ENCODE assay signal across 9 mouse cellular contexts in genomic region chr2:155540822-155541458, GRCm38 (mm10). TPM values are rescaled to one million over a fixed set of nuclear protein-coding genes. Genes with fewer than 3 reads are reported as not detected.
DNase-seq lines count a peak whose midpoint lies in the region; ATAC-seq and TF ChIP-seq lines count a peak whose summit lies in the region.
"Had no signal": no experiment of that assay in that cellular context is flagged by ENCODE, and none has a peak within 500 bp of the region (broad histone marks: within the 10 kb centered on the region; RNA-seq: fewer than 3 reads in every experiment).

No protein-coding gene starts in this region.

- H3K4me3 ChIP-seq in lung, embryonic 16.5 days (ENCODE audit: low read length), result no peak overlapping the region
- no peak overlapping the region for H3K4me3 ChIP-seq in lung, adult 2 months (replicated peaks; ENCODE audit: extremely low read depth, low read depth, low read length)
- H3K4me3 ChIP-seq in heart, embryonic 10.5 days, result no peak overlapping the region
- no peak overlapping the region for H3K4me3 ChIP-seq in olfactory bulb, adult 2 months (ENCODE audit: insufficient read depth, low read depth, low read length)
- H3K4me3 ChIP-seq in hindbrain, embryonic 14.5 days (replicated peaks; ENCODE audit: low read length), result no peak overlapping the region
- H3K4me3 ChIP-seq: neural tube, embryonic 13.5 days had no signal

- H3K4me2 ChIP-seq in lung, embryonic 16.5 days (ENCODE audit: low read depth, low read length), result no peak overlapping the region
- H3K4me2 ChIP-seq in hindbrain, embryonic 14.5 days (replicated peaks), result no peak overlapping the region
- H3K4me2 ChIP-seq: neural tube, embryonic 13.5 days had no signal

- no peak for TF ChIP-seq CTCF in lung, adult 2 months (IDR thresholded peaks at IDR 0.05; ENCODE audit: insufficient read depth, low read length)
- TF ChIP-seq CTCF in olfactory bulb, adult 2 months (IDR thresholded peaks at IDR 0.05; ENCODE audit: insufficient read depth, low read depth, low read length), result no peak

- WGBS in lung, embryonic 16.5 days, result 39% methylated on average over 6 of the region's 6 CpGs
- WGBS in lung, adult 2 months, result 30% methylated on average over 6 of the region's 6 CpGs
- 54% methylated on average over 6 of the region's 6 CpGs for WGBS in heart, embryonic 10.5 days
- WGBS in olfactory bulb, adult 2 months, result 40% methylated on average over 6 of the region's 6 CpGs
- 66% methylated on average over 6 of the region's 6 CpGs for WGBS in hindbrain, embryonic 14.5 days

- no peaks in the 10 kb centered on the region for H3K27me3 ChIP-seq in lung, embryonic 16.5 days (ENCODE audit: control insufficient read depth, insufficient read depth, low read depth, low read length)
- H3K27me3 ChIP-seq in heart, embryonic 10.5 days (ENCODE audit: insufficient read depth, poor library complexity, severe bottlenecking), result 0 out of 2 replicates have a peak, but pooled peaks cover 5% of the 10 kb centered on the region
- no peaks in the 10 kb centered on the region for H3K27me3 ChIP-seq in hindbrain, embryonic 14.5 days (ENCODE audit: control insufficient read depth, insufficient read depth, low read length)
- H3K27me3 ChIP-seq: neural tube, embryonic 13.5 days had no signal

- H3K4me1 ChIP-seq in lung, embryonic 16.5 days (replicated peaks; ENCODE audit: control insufficient read depth, insufficient read depth, low read length), result 0 out of 2 replicates have a peak, but pooled peaks cover 5% of the 10 kb centered on the region
- H3K4me1 ChIP-seq in lung, adult 2 months (ENCODE audit: control insufficient read depth, insufficient read depth, low read length), result no peaks in the 10 kb centered on the region
- peaks cover 8% of the 10 kb centered on the region; the same call in 1 of the 2 replicates for H3K4me1 ChIP-seq in heart, embryonic 10.5 days
- no peaks in the 10 kb centered on the region for H3K4me1 ChIP-seq in olfactory bulb, adult 2 months (ENCODE audit: control insufficient read depth, insufficient read depth, low read length)
- H3K4me1 ChIP-seq in hindbrain, embryonic 14.5 days (replicated peaks; ENCODE audit: control insufficient read depth, insufficient read depth, low read length), result no peaks in the 10 kb centered on the region
- H3K4me1 ChIP-seq: neural tube, embryonic 13.5 days had no signal

- H3K27ac ChIP-seq in lung, embryonic 16.5 days (ENCODE audit: low read length), result no peak overlapping the region
- H3K27ac ChIP-seq in heart, embryonic 10.5 days, result peak overlapping the region; percentile 69; the same call in 1 of the 2 replicates
- 0 out of 2 replicates have a peak overlapping the region, but pooled peaks have one; percentile 25 for H3K27ac ChIP-seq in olfactory bulb, adult 2 months (ENCODE audit: insufficient read depth, low read depth, low read length)
- no peak overlapping the region for H3K27ac ChIP-seq in hindbrain, embryonic 14.5 days
- H3K27ac ChIP-seq: neural tube, embryonic 13.5 days had no signal

- no peak for TF ChIP-seq POLR2A in lung, adult 2 months (IDR thresholded peaks at IDR 0.05; ENCODE audit: borderline replicate concordance, extremely low read depth, low read depth, low read length)
- no peak for TF ChIP-seq POLR2A in olfactory bulb, adult 2 months (IDR thresholded peaks at IDR 0.05; ENCODE audit: insufficient read depth, low read depth, low read length)

- no peaks in the 10 kb centered on the region for H3K9me3 ChIP-seq in lung, embryonic 16.5 days (ENCODE audit: control insufficient read depth, low read length)
- H3K9me3 ChIP-seq in heart, embryonic 10.5 days, result no peaks in the 10 kb centered on the region
- H3K9me3 ChIP-seq in hindbrain, embryonic 14.5 days (ENCODE audit: control insufficient read depth, low read length), result no peaks in the 10 kb centered on the region
- H3K9me3 ChIP-seq: neural tube, embryonic 13.5 days had no signal

- no peak for DNase-seq in lung, adult 2 months
- peak; percentile 55 for DNase-seq in cerebellum, adult 11-12 months
- no peak for DNase-seq in heart, embryonic 10.5 days (ENCODE audit: low spot score)
- DNase-seq in testis, postnatal 10 days (ENCODE audit: low spot score), result no peak
- DNase-seq in hindbrain, embryonic 14.5 days (ENCODE audit: low spot score), result no peak

- no peaks in the 10 kb centered on the region for H3K36me3 ChIP-seq in lung, embryonic 16.5 days (ENCODE audit: control insufficient read depth, insufficient read depth, low read length)
- no peaks in the 10 kb centered on the region for H3K36me3 ChIP-seq in heart, embryonic 10.5 days
- H3K36me3 ChIP-seq in hindbrain, embryonic 14.5 days (replicated peaks; ENCODE audit: control insufficient read depth, insufficient read depth), result no peaks in the 10 kb centered on the region
- H3K36me3 ChIP-seq: neural tube, embryonic 13.5 days had no signal

- H3K9ac ChIP-seq in lung, embryonic 16.5 days (ENCODE audit: low read length), result no peak overlapping the region
- no peak overlapping the region for H3K9ac ChIP-seq in hindbrain, embryonic 14.5 days
- H3K9ac ChIP-seq: neural tube, embryonic 13.5 days had no signal

- peak; percentile 49 for ATAC-seq in lung, embryonic 16.5 days (ENCODE audit: low read depth)
- ATAC-seq in activated CD4-positive, CD25-positive, alpha-beta regulatory T cell, adult 4 months, result no peak
- ATAC-seq in hindbrain, embryonic 14.5 days (ENCODE audit: low FRiP score), result no peak

RNA-seq across cellular contexts. Expression of gene Ggt7, which starts 22.9 kb away (rescaled TPM):
- 3.5 TPM in 2 replicates for polyA plus RNA-seq in lung, embryonic 16.5 days (2015; fragmentation: Nextera tagmentation; extraction: Ambion mirVana)
- 8.0 and 8.3 TPM in 2 replicates for polyA plus RNA-seq in lung, adult 2 months (2012; rRNA removed)
- polyA plus RNA-seq in heart, embryonic 10.5 days (2016; fragmentation: Nextera tagmentation; extraction: Ambion mirVana), result 3.1 and 3.9 TPM in 2 replicates
- polyA plus RNA-seq in olfactory bulb, adult 2 months (2012; ENCODE audit: insufficient read depth, insufficient read length, low replicate concordance, missing spikeins), result not detected in 2 replicates
- polyA plus RNA-seq in activated CD4-positive, CD25-positive, alpha-beta regulatory T cell, adult 4 months (2017; shearing (Covaris generic)), result 1 to 10 TPM; 4.6 to 8.2 TPM
- polyA plus RNA-seq in hindbrain, embryonic 14.5 days (2014; fragmentation: Nextera tagmentation; extraction: Ambion mirVana), result 39.9 and 48.5 TPM in 2 replicates

RNA-seq across cellular contexts. Expression of gene Acss2, which starts 23.2 kb away (rescaled TPM):
- 11.0 and 13.6 TPM in 2 replicates for polyA plus RNA-seq in lung, embryonic 16.5 days (2015; fragmentation: Nextera tagmentation; extraction: Ambion mirVana)
- polyA plus RNA-seq in lung, adult 2 months (2012; rRNA removed), result 29.7 and 52.6 TPM in 2 replicates
- polyA plus RNA-seq in heart, embryonic 10.5 days (2016; fragmentation: Nextera tagmentation; extraction: Ambion mirVana), result 8.9 and 12.9 TPM in 2 replicates
- not detected in 2 replicates for polyA plus RNA-seq in olfactory bulb, adult 2 months (2012; ENCODE audit: insufficient read depth, insufficient read length, low replicate concordance, missing spikeins)
- polyA plus RNA-seq in activated CD4-positive, CD25-positive, alpha-beta regulatory T cell, adult 4 months (2017; shearing (Covaris generic)), result 10 to 100 TPM; 13.9 to 16.4 TPM
- 25.3 and 28.5 TPM in 2 replicates for polyA plus RNA-seq in hindbrain, embryonic 14.5 days (2014; fragmentation: Nextera tagmentation; extraction: Ambion mirVana)

RNA-seq across cellular contexts. Expression of gene Gss, which starts 51.7 kb away (rescaled TPM):
- 27.7 and 32.0 TPM in 2 replicates for polyA plus RNA-seq in lung, embryonic 16.5 days (2015; fragmentation: Nextera tagmentation; extraction: Ambion mirVana)
- 32.7 and 35.4 TPM in 2 replicates for polyA plus RNA-seq in lung, adult 2 months (2012; rRNA removed)
- 24.2 and 29.1 TPM in 2 replicates for polyA plus RNA-seq in heart, embryonic 10.5 days (2016; fragmentation: Nextera tagmentation; extraction: Ambion mirVana)
- not detected in 2 replicates for polyA plus RNA-seq in olfactory bulb, adult 2 months (2012; ENCODE audit: insufficient read depth, insufficient read length, low replicate concordance, missing spikeins)
- polyA plus RNA-seq in activated CD4-positive, CD25-positive, alpha-beta regulatory T cell, adult 4 months (2017; shearing (Covaris generic)), result 10 to 100 TPM; 13.8 to 15.7 TPM
- 14.3 and 15.3 TPM in 2 replicates for polyA plus RNA-seq in hindbrain, embryonic 14.5 days (2014; fragmentation: Nextera tagmentation; extraction: Ambion mirVana)

Comparison
In these comparisons a context has a peak if more than half of its experiments do, and no peak if none do; other contexts are left out.
1. H3K27ac ChIP-seq: peak in heart, embryonic 10.5 days (single experiment) and olfactory bulb, adult 2 months (single experiment); none in lung, embryonic 16.5 days (single experiment) and hindbrain, embryonic 14.5 days (single experiment).